Mouse (Mus musculus) layer of hippocampus, adult 8-10 months (tissue): ENCODE measurements around the gene Cirbp. TPM values are rescaled to one million over a fixed set of nuclear protein-coding genes. Genes with fewer than 3 reads are reported as not detected.
A peak's percentile ranks its signal among the peaks of the same experiment; 100 is the strongest.

Experiments
- DNase-seq, 2 experiments: peaks; one replicate each; pipeline ENCODE4 v3.0.0; 2022; ENCODE audit warnings: low spot score in 2 of 2
- total RNA-seq, 4 experiments: library from RNA; stranded (reverse); gene quantifications; 2 replicates each; pipeline ENCODE4 v1.2.4; 2022

Cirbp gene
- total RNA-seq, result 100 to 1,000 TPM in 2 of 4 experiments, 10 to 100 TPM in 2; 75.7 to 148 (median 96.4) TPM

GRCm38 (mm10) chr10:80165392-80166128 lies at the start of gene Cirbp:
Gene Cirbp (plus strand): TSS chr10:80165985.
- peak in 1 of 2 experiments; percentile 67 for DNase-seq

GRCm38 (mm10) chr10:80116563-80116926 lies 49.2 kb upstream of the Cirbp start:
- peak in 1 of 2 experiments; percentile 26 for DNase-seq

GRCm38 (mm10) chr10:80116927-80117691 lies 48.7 kb upstream of the Cirbp start:
- DNase-seq, result peak in 1 of 2 experiments; percentile 24

GRCm38 (mm10) chr10:80117736-80118135 lies 48.0 kb upstream of the Cirbp start:
- no peak for DNase-seq

- DNase-seq, result no peak
These were observed 47.2 kb upstream of the Cirbp start for GRCm38 (mm10) chr10:80118552-80118951.

GRCm38 (mm10) chr10:80120146-80120545 lies 45.6 kb upstream of the Cirbp start:
- DNase-seq, result no peak

GRCm38 (mm10) chr10:80121639-80122038 lies 44.1 kb upstream of the Cirbp start:
- DNase-seq, result no peak

- DNase-seq, result no peak
These were observed 41.7 kb upstream of the Cirbp start for GRCm38 (mm10) chr10:80123932-80124562.

GRCm38 (mm10) chr10:80127920-80128319 lies 37.9 kb upstream of the Cirbp start:
- DNase-seq, result no peak

- no peak for DNase-seq
These were observed 35.9 kb upstream of the Cirbp start for GRCm38 (mm10) chr10:80129846-80130245.

- DNase-seq, result no peak
These were observed 35.3 kb upstream of the Cirbp start for GRCm38 (mm10) chr10:80130403-80131031.

GRCm38 (mm10) chr10:80131316-80131951 lies 34.4 kb upstream of the Cirbp start:
- DNase-seq, result peak in 1 of 2 experiments; percentile 65

- DNase-seq, result no peak
These were observed 33.8 kb upstream of the Cirbp start for GRCm38 (mm10) chr10:80131952-80132350.

GRCm38 (mm10) chr10:80133226-80133849 lies 32.4 kb upstream of the Cirbp start:
- no peak for DNase-seq

- no peak for DNase-seq
These were observed 31.4 kb upstream of the Cirbp start for GRCm38 (mm10) chr10:80134421-80134820.

GRCm38 (mm10) chr10:80135161-80135560 lies 30.6 kb upstream of the Cirbp start:
- no peak for DNase-seq

GRCm38 (mm10) chr10:80135641-80136040 lies 30.1 kb upstream of the Cirbp start:
- DNase-seq, result no peak

GRCm38 (mm10) chr10:80136179-80136951 lies 29.4 kb upstream of the Cirbp start:
- no peak for DNase-seq

GRCm38 (mm10) chr10:80136952-80137625 lies 28.7 kb upstream of the Cirbp start:
- DNase-seq, result no peak
